Mouse (Mus musculus) kidney, postnatal 10 days (tissue): ENCODE data around the gene Omp.
"Not testable (repeated sequence)": the region's sequence is repeated elsewhere in the genome, so short reads cannot be mapped to it uniquely, and the experiment has no call there.

Experiments used
- DNase-seq: peaks from one replicate; pipeline ENCODE4 v3.0.0; 2021; ENCODE audit warnings: mixed read lengths

Omp gene

DNA sequence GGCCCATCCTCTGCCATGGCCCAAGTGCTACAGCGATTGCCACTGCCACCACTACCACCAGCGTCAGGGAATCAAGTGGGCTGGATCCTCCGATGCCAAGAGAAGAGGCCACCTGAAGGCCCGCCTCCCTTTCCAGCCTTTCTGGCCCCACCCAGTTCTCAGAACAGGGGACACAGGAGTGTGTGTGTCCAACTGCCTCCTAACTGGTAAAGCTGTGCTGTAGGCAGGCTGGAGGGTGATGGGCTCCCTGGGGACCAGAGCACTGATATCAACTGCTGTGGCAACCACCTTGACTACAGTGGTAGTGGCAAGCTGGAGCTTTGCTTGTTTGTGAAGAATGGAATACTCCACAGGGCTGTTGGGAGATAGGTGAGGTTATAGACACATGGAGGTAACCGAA, at the start of gene Omp:
Gene Omp, minus strand, starts transcription at position 101 of the 400 bp plus-strand sequence.
- no peak for DNase-seq

DNA sequence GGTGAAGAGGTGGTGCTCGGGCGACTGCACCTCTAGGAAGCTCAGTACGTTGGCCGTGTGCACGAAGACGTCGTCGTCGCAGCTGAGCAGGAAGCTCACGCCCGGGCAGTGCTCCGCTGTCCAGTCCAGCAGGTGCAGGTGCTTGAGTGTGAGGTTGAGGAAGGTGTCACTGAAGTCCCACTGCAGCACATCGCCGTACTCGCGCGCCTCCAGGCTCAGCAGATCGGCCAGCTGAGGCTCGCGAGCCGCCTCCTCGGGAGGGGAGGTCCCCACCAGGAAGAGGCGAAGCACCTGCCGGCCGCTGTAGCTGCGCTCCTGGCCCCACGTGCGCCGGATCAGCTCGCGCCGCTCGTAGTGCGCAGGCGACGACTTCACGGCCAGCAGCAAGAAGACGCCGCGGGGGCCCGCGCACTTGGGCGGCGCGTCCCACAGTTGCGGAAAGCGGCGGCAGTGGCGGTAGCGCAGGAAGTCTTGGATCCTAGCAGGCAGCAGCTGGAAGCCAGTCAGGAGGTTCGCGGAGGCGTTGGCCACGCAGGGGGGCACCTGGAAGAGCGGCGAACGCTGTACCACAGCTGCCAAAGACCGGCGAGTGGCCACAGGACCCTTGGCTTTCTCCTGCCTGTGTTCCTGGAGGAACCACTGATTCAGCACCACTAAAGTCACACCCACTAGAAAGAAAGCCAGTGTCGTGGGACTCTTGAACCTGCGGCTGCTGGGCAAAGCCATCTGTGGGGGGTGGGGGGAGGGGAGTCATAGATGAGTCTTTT, 48.9 kb upstream of the Omp start:
- DNase-seq, result no peak

DNA sequence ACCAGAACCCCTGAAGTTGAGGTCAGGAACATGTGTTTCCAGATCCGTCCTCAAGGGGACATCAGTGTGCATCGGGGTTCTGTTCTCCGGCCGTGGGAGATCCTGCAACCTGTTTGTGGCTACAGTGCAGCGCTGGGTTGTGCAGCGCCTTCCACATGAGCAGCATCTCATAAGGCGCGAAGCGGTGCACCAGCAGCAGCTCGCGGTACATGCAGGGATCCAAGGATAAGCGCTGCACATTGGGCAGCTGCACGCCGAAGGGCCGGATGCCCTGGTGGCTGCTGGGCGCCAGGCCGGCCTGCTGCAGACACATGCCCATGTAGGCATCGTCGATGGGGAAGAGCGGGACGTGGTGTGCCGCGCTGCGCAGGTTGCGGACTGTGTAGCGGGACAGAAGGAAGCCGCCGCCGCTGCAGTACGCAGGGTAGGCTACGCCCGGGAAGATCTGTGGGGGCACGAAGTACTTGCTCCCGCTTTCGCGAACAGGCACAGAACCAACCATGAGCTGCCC, 48.3 kb upstream of the Omp start:
- DNase-seq, result peak; percentile 32

DNA sequence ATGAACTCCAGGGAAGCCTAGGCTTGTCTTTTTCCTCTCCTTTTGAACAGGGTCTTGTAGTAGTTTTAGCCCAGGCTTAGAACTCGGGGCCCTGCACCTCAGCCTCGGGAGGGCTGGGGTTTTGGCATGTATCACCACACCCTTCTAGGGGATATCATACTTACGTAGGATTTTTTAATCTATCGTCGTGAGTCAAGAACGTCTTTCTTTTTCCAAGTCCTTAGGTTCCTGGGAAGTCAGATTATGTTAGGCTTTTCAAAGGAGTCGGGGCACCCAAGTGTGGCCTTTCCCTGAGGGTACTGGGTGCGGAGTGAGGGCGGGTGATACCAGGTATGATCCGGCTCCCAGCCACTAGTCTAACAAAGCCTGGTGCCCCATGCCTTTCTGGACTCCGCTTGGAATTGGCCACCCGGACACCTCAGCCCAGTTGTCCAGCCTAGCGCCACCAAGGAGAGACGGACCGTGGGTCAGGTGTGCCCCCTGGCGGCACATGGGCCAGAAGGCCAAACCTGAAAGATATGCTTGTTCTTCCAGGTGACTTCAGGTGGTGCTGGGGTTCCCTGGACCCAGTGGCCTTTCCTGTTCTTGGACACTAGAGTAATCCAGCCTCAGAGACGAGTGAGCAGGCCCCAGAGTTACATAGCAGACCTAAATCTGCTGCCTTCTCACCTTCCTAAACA, 46.4 kb upstream of the Omp start:
- DNase-seq, result peak; percentile 75

DNA sequence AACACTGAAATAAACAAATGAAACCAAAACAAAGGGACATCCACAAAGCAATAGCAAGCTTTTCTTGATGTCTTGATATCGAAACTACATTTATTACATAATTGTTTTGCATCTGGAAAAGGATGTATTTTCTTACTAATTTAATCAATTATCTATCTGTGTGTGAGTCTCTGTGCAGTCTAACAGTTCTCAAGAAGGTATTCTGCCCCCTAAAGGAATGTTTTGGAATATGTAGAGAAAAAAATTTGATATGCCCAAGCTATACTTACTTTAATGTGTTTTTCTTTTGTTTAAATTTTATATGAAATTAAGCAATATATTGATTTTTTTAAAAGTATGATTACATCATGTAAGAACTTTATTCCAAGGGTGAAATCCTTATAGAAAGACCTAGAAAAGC, 45.3 kb upstream of the Omp start:
- DNase-seq, result no peak

GRCm38 (mm10) chr7:98189745-98190144, 44.4 kb upstream of the Omp start:
- no peak for DNase-seq

DNA sequence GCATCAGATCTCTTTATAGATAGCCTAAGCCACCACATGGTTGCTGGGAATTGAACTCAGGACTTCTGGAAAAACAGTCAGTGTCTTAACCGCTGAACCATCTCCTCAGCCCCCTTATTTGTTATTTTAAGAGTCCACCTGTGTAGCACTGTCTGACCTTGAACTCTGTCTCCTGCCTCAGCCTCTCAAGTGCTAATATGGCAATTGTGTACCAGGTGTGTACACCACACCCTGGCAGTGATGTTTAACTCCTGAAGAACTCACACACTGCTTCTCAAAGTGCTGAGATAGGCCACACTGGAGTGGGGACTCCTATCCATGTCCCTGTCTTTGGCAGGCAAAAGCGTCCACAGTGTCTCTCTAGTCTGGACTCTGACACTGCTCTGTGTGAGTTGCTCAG, 43.4 kb upstream of the Omp start:
- DNase-seq, result no peak

- DNase-seq, result no peak
Observed at GRCm38 (mm10) chr7:98188238-98188637, 42.9 kb upstream of the Omp start.

- DNase-seq, result not testable (repeated sequence)
Observed at GRCm38 (mm10) chr7:98187332-98187731, 42.0 kb upstream of the Omp start.

- no peak for DNase-seq
Observed at GRCm38 (mm10) chr7:98186637-98187036, 41.3 kb upstream of the Omp start.

DNA sequence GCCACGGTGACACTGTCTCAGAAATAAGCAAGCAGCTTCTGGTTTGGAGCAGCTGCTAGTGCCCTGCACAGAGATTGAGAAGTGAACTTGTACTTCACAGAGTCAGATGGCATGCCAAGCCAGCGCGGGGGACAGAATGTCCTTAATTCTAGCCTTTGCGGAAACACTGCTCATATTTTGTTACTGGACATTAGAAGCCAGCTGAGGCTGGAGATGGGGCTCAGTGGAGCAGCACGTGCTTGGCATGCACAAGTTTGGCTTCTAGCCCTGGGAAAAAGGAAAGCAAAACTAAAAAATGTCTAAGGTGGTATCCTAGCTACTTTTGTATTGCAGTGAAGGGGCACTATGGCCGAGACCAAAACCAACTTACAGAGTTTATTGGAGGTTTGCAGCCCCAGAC, 40.0 kb upstream of the Omp start:
- peak; percentile 20 for DNase-seq

- peak; percentile 33 for DNase-seq
Observed at GRCm38 (mm10) chr7:98178560-98179231, 33.4 kb upstream of the Omp start.

DNA sequence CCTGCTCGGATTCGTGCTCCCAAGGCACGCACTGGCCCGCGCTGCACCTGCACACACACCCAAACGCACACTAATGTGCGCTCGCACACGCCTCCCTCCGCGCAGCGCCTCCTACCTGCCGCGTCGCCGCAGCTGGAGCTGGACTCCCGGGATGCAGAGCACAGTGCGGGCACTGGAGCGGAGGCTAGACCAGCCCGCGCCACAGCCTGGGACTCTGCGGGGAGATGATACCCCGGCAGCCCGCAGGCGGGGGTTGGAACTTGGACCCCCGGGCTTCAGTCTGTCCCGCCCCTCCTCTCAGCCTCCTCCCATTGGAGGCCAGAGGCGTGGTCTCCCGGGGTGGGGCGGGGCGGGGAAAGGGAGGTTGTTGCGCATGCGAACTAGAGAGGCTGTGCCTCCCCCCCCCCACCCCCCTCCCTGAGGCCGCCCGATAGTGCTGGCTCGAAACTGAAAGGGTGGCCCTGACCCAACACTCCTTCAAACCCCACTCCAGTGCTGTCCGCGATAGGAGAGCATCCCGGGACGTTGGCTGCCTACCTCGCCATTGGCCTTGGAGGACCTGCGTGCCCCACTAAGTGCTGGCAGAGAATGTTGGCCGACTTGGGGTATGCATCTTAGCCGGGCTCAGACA, 32.7 kb upstream of the Omp start, which contains the start of gene Capn5:
Gene Capn5, minus strand, starts transcription at position 346 of the 631 bp plus-strand sequence.
- peak; percentile 78 for DNase-seq

- no peak for DNase-seq
Observed at GRCm38 (mm10) chr7:98177566-98177928, 32.2 kb upstream of the Omp start.

DNA sequence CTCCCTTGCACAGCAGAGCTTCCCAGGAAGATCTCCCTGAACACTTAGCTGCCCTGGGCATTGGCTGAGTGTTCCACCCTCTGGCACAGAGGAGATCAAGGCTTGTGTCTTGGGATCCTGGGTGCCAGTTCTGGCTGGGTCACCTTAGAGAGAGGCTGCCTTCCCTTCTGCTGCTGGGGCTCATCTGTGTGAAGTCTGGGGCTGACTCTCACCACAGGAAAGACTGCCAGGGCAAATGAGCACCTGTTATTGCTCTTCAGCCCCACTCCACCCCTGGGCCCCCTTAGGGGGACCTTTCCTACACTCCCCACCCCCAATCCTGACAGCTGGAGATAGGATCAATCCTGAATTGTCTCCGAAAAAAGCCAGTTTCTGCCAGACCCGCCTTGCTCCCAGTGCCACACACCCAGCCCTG, 31.8 kb upstream of the Omp start:
- peak; percentile 10 for DNase-seq

DNA sequence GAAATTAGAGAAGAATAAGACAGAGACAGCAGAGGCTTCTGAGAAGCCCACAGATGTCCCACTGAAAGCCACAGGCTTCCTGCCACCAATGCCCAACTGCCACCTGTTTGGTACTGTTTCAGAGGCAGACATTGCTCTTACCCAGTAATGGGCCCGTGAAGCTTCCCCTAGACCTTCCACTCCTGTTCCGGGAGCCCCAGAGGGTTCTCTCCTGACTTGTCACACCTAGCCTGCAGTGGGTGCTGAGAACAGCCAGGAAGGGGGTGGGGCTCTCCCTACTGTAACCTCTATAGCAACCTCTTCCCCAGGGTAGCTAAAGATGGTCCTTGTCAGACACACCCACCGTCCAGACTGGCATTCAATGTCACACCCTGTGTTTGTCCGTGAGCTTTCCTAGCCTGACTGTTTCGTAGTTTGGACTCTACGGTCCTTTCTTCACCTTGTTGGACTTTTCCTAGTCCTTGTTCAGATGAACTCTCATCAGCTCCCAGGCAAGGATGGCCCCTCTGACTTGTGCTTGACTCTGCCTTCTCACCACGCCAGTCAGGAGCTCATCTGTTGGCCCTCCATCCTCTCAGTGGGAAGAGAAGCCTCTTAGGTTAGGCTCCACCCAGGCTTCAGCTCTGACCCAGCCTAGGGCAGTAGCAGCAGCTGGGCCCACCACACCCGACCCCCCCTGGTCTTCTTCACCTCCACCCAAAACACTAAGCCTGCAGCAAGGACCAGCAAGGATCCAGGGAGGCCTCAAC, 31.2 kb upstream of the Omp start:
- DNase-seq, result peak; percentile 5

- DNase-seq, result no peak
Observed at GRCm38 (mm10) chr7:98174883-98175755, 29.8 kb upstream of the Omp start.

GRCm38 (mm10) chr7:98173408-98173807, 28.1 kb upstream of the Omp start:
- no peak for DNase-seq

GRCm38 (mm10) chr7:98172661-98173060, 27.4 kb upstream of the Omp start:
- no peak for DNase-seq

DNA sequence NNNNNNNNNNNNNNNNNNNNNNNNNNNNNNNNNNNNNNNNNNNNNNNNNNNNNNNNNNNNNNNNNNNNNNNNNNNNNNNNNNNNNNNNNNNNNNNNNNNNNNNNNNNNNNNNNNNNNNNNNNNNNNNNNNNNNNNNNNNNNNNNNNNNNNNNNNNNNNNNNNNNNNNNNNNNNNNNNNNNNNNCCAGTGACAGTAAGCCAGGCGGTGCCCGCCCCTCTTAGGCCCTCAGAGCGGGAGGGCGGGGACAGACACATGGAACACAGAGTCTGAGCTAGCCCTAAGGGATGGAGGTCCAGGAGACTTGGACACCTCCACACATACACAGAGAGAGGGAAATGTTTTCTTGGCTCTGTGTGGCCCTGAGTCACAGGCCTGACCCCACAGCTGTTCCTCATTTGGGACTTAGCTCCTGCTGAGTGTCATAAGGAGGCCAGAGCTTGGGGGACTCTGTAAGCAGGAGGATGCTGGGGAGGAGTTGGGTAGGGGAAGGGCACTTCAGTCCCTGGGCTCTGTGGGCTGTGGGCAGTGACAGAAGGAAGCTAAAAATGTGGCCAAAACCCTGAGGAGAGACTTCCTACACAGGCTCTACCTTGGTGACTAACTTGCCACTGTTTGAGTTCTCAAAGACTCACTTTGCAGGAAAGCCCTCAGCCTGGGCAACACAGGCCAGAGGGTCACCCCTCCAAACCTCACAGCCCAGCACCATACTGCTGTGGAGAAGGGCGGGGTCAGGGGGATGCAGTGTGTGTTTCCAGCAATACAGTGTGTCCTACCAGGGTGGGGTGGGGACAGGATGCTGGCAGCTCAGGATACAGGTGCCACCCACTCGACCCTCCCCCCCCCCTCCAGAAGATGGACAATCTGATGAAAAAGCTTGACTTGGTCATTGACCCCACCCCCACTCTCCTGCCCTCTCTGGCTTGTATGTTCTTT, 26.1 kb upstream of the Omp start:
- DNase-seq, result peak; percentile 54
